1 mouse cellular context compared by ENCODE assay signal in genomic region chr7:5051193-5052192, GRCm38 (mm10).
TF ChIP-seq lines count a peak whose summit lies in the region.

Gene Zfp580 (plus strand): TSS chr7:5051538.

TF ChIP-seq in CH12.LX, 34 proteins besides CTCF, POLR2A, EP300 and RAD21 (continued from another document):
- TF ChIP-seq TBP (conservative IDR thresholded peaks at IDR 0.05; ENCODE audit: low read depth, low read length) (no peak; the same call in 1 of the 2 replicates), USF2 (conservative IDR thresholded peaks at IDR 0.05; ENCODE audit: low read depth, low read length) (no peak), NRF1 (IDR thresholded peaks at IDR 0.05; ENCODE audit: low read depth, low read length) (peak; percentile 30; the same call in 1 of the 2 replicates), RCOR1 (conservative IDR thresholded peaks at IDR 0.05; ENCODE audit: low read depth, low read length) (no peak), MEF2A (IDR thresholded peaks at IDR 0.05; ENCODE audit: borderline replicate concordance, low read depth, low read length) (peak; percentile 75), ZC3H11A (IDR thresholded peaks at IDR 0.05; ENCODE audit: low read depth, low read length) (no peak), UBTF (IDR thresholded peaks at IDR 0.05; ENCODE audit: low read depth, low read length) (peak; percentile 96), HCFC1 (IDR thresholded peaks at IDR 0.05; ENCODE audit: low read depth, low read length) (peak; percentile 72), USF1 (IDR thresholded peaks at IDR 0.05; ENCODE audit: low read depth, low read length) (no peak), PAX5 (IDR thresholded peaks at IDR 0.05; ENCODE audit: low read length) (no peak), IRF4 (IDR thresholded peaks at IDR 0.05; ENCODE audit: low read depth, low read length) (peak; percentile 70)
